Mouse (Mus musculus): ENCODE data around the gene Hoxb5. TPM values are rescaled to one million over a fixed set of nuclear protein-coding genes. Genes with fewer than 3 reads are reported as not detected.

The Hoxb5 gene
- total and polyA plus RNA-seq, 3 experiments = 0.04 to 0.22 TPM; not detected in 1

GRCm38 (mm10) chr11:96317608-96318367 lies 14.7 kb downstream of the Hoxb5 start, which contains the start of gene Hoxb4:
Gene Hoxb4 (plus strand): TSS chr11:96318267.
- Histone ChIP-seq H3K36me3 (replicated peaks) (no peaks in the 10 kb centered on the region), H3K27me3 (ENCODE audit: insufficient read depth, low read length) (peaks cover 50% of the 10 kb centered on the region), H3K4me1 (ENCODE audit: insufficient read depth, low read depth, low read length) (no peaks in the 10 kb centered on the region), H3K4me3 (ENCODE audit: low read depth, low read length) (no peak within 1 kb of the TSS), H3K9me3 (replicated peaks) (no peaks in the 10 kb centered on the region)
- TF ChIP-seq TAL1 (conservative IDR thresholded peaks at IDR 0.05; ENCODE audit: low read depth, low read length) = no peak
- TF ChIP-seq POLR2AphosphoS5 (IDR thresholded peaks at IDR 0.05; ENCODE audit: insufficient replicate concordance, low read depth, low read length) = no peak
- no peak for TF ChIP-seq CTCF (IDR thresholded peaks at IDR 0.05; ENCODE audit: low read depth, low read length)
- TF ChIP-seq GATA1 (IDR thresholded peaks at IDR 0.05; ENCODE audit: borderline replicate concordance, low read length) = no peak
- no peak for TF ChIP-seq GATA2 (IDR thresholded peaks at IDR 0.05; ENCODE audit: borderline replicate concordance, low read depth, low read length)
- DNase-seq (ENCODE audit: low spot score) (no peak), ATAC-seq (ENCODE audit: extremely low read depth, insufficient number of reproducible peaks, low FRiP score, poor library complexity, severe bottlenecking) (no peak)

- H3K36me3 ChIP-seq (replicated peaks) = no peaks in the 10 kb centered on the region
- DNase-seq (ENCODE audit: low spot score) (no peak), ATAC-seq (ENCODE audit: extremely low read depth, insufficient number of reproducible peaks, low FRiP score, poor library complexity, severe bottlenecking) (no peak)
- no peaks in the 10 kb centered on the region for H3K9me3 ChIP-seq (replicated peaks)
- H3K27me3 ChIP-seq (ENCODE audit: insufficient read depth, low read length) = peaks cover 50% of the 10 kb centered on the region
- no peaks in the 10 kb centered on the region for H3K4me1 ChIP-seq (ENCODE audit: insufficient read depth, low read depth, low read length)
- no peak for TF ChIP-seq GATA1 (IDR thresholded peaks at IDR 0.05; ENCODE audit: borderline replicate concordance, low read length)
- no peak for TF ChIP-seq TAL1 (conservative IDR thresholded peaks at IDR 0.05; ENCODE audit: low read depth, low read length)
- TF ChIP-seq CTCF (IDR thresholded peaks at IDR 0.05; ENCODE audit: low read depth, low read length) = no peak
- TF ChIP-seq POLR2AphosphoS5 (IDR thresholded peaks at IDR 0.05; ENCODE audit: insufficient replicate concordance, low read depth, low read length) = no peak
- H3K4me3 ChIP-seq (ENCODE audit: low read depth, low read length) = no peak overlapping the region
Measured at GRCm38 (mm10) chr11:96318368-96319070, 15.4 kb downstream of the Hoxb5 start.

GRCm38 (mm10) chr11:96319071-96319902 lies 16.2 kb downstream of the Hoxb5 start:
- peaks cover 49% of the 10 kb centered on the region for H3K27me3 ChIP-seq (ENCODE audit: insufficient read depth, low read length)
- H3K36me3 ChIP-seq (replicated peaks) = no peaks in the 10 kb centered on the region
- no peak overlapping the region for H3K4me3 ChIP-seq (ENCODE audit: low read depth, low read length)
- no peak for TF ChIP-seq POLR2AphosphoS5 (IDR thresholded peaks at IDR 0.05; ENCODE audit: insufficient replicate concordance, low read depth, low read length)
- TF ChIP-seq TAL1 (conservative IDR thresholded peaks at IDR 0.05; ENCODE audit: low read depth, low read length) = no peak
- no peak for TF ChIP-seq GATA2 (IDR thresholded peaks at IDR 0.05; ENCODE audit: borderline replicate concordance, low read depth, low read length)
- TF ChIP-seq GATA1 (IDR thresholded peaks at IDR 0.05; ENCODE audit: borderline replicate concordance, low read length) = no peak
- TF ChIP-seq CTCF (IDR thresholded peaks at IDR 0.05; ENCODE audit: low read depth, low read length) = no peak
- ATAC-seq (ENCODE audit: extremely low read depth, insufficient number of reproducible peaks, low FRiP score, poor library complexity, severe bottlenecking) (no peak), DNase-seq (ENCODE audit: low spot score) (no peak)
- H3K4me1 ChIP-seq (ENCODE audit: insufficient read depth, low read depth, low read length) = no peaks in the 10 kb centered on the region
- H3K9me3 ChIP-seq (replicated peaks) = no peaks in the 10 kb centered on the region

DNA sequence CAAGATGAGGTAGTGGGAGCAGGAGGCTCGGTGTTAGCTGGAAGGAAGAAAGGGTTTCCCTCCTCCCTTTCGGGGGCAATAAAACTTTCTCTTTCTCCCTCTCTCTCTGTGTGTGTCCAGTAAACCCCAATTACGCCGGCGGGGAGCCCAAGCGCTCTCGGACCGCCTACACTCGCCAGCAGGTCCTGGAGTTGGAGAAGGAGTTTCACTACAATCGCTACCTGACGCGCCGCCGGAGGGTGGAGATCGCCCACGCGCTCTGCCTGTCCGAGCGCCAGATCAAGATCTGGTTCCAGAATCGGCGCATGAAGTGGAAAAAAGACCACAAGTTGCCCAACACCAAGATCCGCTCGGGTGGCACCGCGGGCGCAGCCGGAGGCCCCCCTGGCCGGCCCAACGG lies 16.8 kb downstream of the Hoxb5 start:
- H3K36me3 ChIP-seq (replicated peaks) = no peaks in the 10 kb centered on the region
- H3K27me3 ChIP-seq (ENCODE audit: insufficient read depth, low read length) = peaks cover 46% of the 10 kb centered on the region
- no peaks in the 10 kb centered on the region for H3K9me3 ChIP-seq (replicated peaks)
- no peak for DNase-seq (ENCODE audit: low spot score)
- no peak overlapping the region for H3K4me3 ChIP-seq (ENCODE audit: low read depth, low read length)
- TF ChIP-seq POLR2AphosphoS5 (IDR thresholded peaks at IDR 0.05; ENCODE audit: insufficient replicate concordance, low read depth, low read length) (no peak), GATA1 (IDR thresholded peaks at IDR 0.05; ENCODE audit: borderline replicate concordance, low read length) (no peak), TAL1 (conservative IDR thresholded peaks at IDR 0.05; ENCODE audit: low read depth, low read length) (no peak), CTCF (IDR thresholded peaks at IDR 0.05; ENCODE audit: low read depth, low read length) (no peak), GATA2 (IDR thresholded peaks at IDR 0.05; ENCODE audit: borderline replicate concordance, low read depth, low read length) (no peak)
- no peaks in the 10 kb centered on the region for H3K4me1 ChIP-seq (ENCODE audit: insufficient read depth, low read depth, low read length)
- ATAC-seq (ENCODE audit: extremely low read depth, insufficient number of reproducible peaks, low FRiP score, poor library complexity, severe bottlenecking) = no peak

DNA sequence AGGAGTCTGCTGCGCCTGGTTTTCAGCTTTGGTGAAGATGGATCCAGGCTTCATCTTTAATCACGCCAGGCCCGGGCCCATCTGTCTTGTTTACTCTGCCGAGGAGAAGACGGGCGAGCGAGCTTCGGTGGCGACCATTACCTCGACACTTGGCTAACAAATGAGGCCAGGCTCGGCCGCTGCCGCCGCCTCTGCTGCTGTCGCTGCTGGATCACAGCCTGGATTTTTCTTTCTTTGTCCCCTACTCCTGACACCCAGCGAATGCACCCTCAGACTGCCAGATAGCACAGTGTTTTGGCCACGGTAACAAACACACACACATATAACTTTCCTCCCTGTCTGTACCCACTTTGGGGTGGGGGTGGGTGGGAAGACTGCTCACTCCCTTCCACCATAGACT lies 17.6 kb downstream of the Hoxb5 start:
- Histone ChIP-seq H3K36me3 (replicated peaks) (no peaks in the 10 kb centered on the region), H3K9me3 (replicated peaks) (no peaks in the 10 kb centered on the region), H3K27me3 (ENCODE audit: insufficient read depth, low read length) (peaks cover 43% of the 10 kb centered on the region), H3K4me1 (ENCODE audit: insufficient read depth, low read depth, low read length) (no peaks in the 10 kb centered on the region), H3K4me3 (ENCODE audit: low read depth, low read length) (no peak overlapping the region)
- TF ChIP-seq POLR2AphosphoS5 (IDR thresholded peaks at IDR 0.05; ENCODE audit: insufficient replicate concordance, low read depth, low read length) = no peak
- no peak for TF ChIP-seq TAL1 (conservative IDR thresholded peaks at IDR 0.05; ENCODE audit: low read depth, low read length)
- TF ChIP-seq GATA1 (IDR thresholded peaks at IDR 0.05; ENCODE audit: borderline replicate concordance, low read length) = no peak
- TF ChIP-seq CTCF (IDR thresholded peaks at IDR 0.05; ENCODE audit: low read depth, low read length) = no peak
- TF ChIP-seq GATA2 (IDR thresholded peaks at IDR 0.05; ENCODE audit: borderline replicate concordance, low read depth, low read length) = no peak
- no peak for DNase-seq (ENCODE audit: low spot score)
- ATAC-seq (ENCODE audit: extremely low read depth, insufficient number of reproducible peaks, low FRiP score, poor library complexity, severe bottlenecking) = no peak
